Mouse (Mus musculus): ENCODE data around the gene Zfp410.

DNA sequence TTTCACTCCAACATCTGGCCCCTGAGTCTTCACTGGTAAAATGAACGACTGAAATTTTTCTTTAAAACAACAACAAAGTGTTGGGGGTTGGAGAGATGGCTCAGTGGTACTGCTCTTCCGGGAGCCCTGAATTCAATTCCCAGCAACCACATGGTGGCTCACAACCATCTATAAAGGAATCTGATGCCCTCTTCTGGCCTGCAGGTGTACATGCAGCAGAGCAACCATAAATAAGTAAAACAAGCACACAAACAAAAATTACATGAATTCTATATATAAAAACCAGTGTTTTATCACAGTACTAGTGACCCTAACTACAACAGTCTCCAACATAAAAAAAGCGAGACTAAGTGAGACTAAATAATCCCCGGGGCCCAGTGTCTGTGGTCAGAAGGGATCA lies 39.9 kb upstream of the Zfp410 start:
- TF ChIP-seq CTCF (IDR thresholded peaks at IDR 0.05; ENCODE audit: borderline replicate concordance, control insufficient read depth, extremely low read depth, insufficient read depth, low read length, poor library complexity), result no peak
- TF ChIP-seq POLR2A (IDR thresholded peaks at IDR 0.05; ENCODE audit: control insufficient read depth, extremely low read depth, insufficient read depth, low read length, poor library complexity), result no peak
